Mouse (Mus musculus) MEL (cell line): ENCODE results near the gene Atp6v0e. TPM values are rescaled to one million over a fixed set of nuclear protein-coding genes. Genes with fewer than 3 reads are reported as not detected.

Experiments used
- DNase-seq: peaks from one replicate; pipeline ENCODE4 v3.0.0; 2011; ENCODE audit warnings: low read depth, low spot score
- H3K27ac ChIP-seq: 2 replicates; pipeline ENCODE4 v1.5.1; 2012; ENCODE audit warnings: low read depth, mild to moderate bottlenecking, control low read depth, low read length, moderate library complexity; ENCODE audit not compliant: control insufficient read depth
- H3K27me3 ChIP-seq, 2 experiments: fragments of 150-350 bp in 1 of 2; sonication (generic) in 1 of 2; 2 replicates each; pipeline ENCODE4 v1.6.1; 2012; ENCODE audit warnings: low read length in 2 of 2, mild to moderate bottlenecking in 2 of 2, improper control_type of control experiment in 1 of 2, moderate library complexity in 1 of 2; ENCODE audit not compliant: insufficient read depth in 2 of 2, control insufficient read depth in 1 of 2
- H3K36me3 ChIP-seq, 2 experiments: 2 replicates each; pipeline ENCODE4 v1.6.1; 2012 to 2014; ENCODE audit warnings: low read length in 2 of 2, improper control_type of control experiment in 1 of 2, inconsistent platforms in 1 of 2, mild to moderate bottlenecking in 1 of 2; ENCODE audit not compliant: insufficient read depth in 2 of 2, control insufficient read depth in 1 of 2
- H3K4me1 ChIP-seq, 2 experiments: fragments of 150-350 bp in 1 of 2; sonication (generic) in 1 of 2; 2 replicates each; pipeline ENCODE4 v1.6.1; 2012; ENCODE audit warnings: low read length in 2 of 2, improper control_type of control experiment in 1 of 2, mild to moderate bottlenecking in 1 of 2; ENCODE audit not compliant: insufficient read depth in 2 of 2, control insufficient read depth in 1 of 2
- H3K4me3 ChIP-seq, 2 experiments: fragments of 150-350 bp in 1 of 2; sonication (generic) in 1 of 2; 2 replicates each; pipeline ENCODE4 v1.5.1; 2012; ENCODE audit warnings: low read depth in 2 of 2, low read length in 2 of 2, mild to moderate bottlenecking in 2 of 2, moderate library complexity in 2 of 2, control low read depth in 1 of 2, improper control_type of control experiment in 1 of 2; ENCODE audit not compliant: control insufficient read depth in 1 of 2, insufficient read depth in 1 of 2
- H3K79me2 ChIP-seq: 2 replicates; pipeline ENCODE4 v1.6.1; 2012; ENCODE audit warnings: mild to moderate bottlenecking, low read length, moderate library complexity; ENCODE audit not compliant: control insufficient read depth, poor library complexity, insufficient read depth
- H3K9ac ChIP-seq: 2 replicates; pipeline ENCODE4 v1.6.1; 2012; ENCODE audit warnings: low read depth, mild to moderate bottlenecking, control low read depth, low read length, moderate library complexity; ENCODE audit not compliant: control insufficient read depth, poor library complexity, severe bottlenecking
- H3K9me3 ChIP-seq: fragments of 150-350 bp; sonication (generic); replicated peaks from 2 replicates; pipeline ENCODE4 v1.6.1; 2012; ENCODE audit warnings: mild to moderate bottlenecking, low read length, improper control_type of control experiment, moderate library complexity; ENCODE audit not compliant: insufficient read depth
- CHD1 ChIP-seq: IDR thresholded peaks from 2 replicates; pipeline ENCODE4 v1.6.1; 2012; ENCODE audit warnings: low read depth, mild to moderate bottlenecking, inconsistent platforms, low read length, improper control_type of control experiment
- CHD2 ChIP-seq: IDR thresholded peaks from 2 replicates; pipeline ENCODE4 v1.6.1; 2011; ENCODE audit warnings: low read length, improper control_type of control experiment
- ELF1 ChIP-seq: IDR thresholded peaks from 2 replicates; pipeline ENCODE4 v1.6.1; 2014; ENCODE audit warnings: low read depth, mild to moderate bottlenecking, inconsistent platforms, low read length, improper control_type of control experiment, moderate library complexity
- EP300 ChIP-seq, 2 experiments: IDR thresholded peaks; 2 replicates each; pipeline ENCODE4 v1.6.1; 2011; ENCODE audit warnings: improper control_type of control experiment in 2 of 2, low read length in 2 of 2, low read depth in 1 of 2, mild to moderate bottlenecking in 1 of 2
- ETS1 ChIP-seq: IDR thresholded peaks from 2 replicates; pipeline ENCODE4 v1.6.1; 2012; ENCODE audit warnings: low read depth, mild to moderate bottlenecking, inconsistent platforms, low read length, improper control_type of control experiment, moderate library complexity
- GABPA ChIP-seq: IDR thresholded peaks from 2 replicates; pipeline ENCODE4 v1.6.1; 2012; ENCODE audit warnings: low read depth, mild to moderate bottlenecking, inconsistent platforms, low read length, improper control_type of control experiment, moderate library complexity
- GATA1 ChIP-seq: IDR thresholded peaks from 2 replicates; pipeline ENCODE4 v1.6.1; 2011; ENCODE audit warnings: low read depth, low read length, improper control_type of control experiment
- HCFC1 ChIP-seq: IDR thresholded peaks from 2 replicates; pipeline ENCODE4 v1.6.1; 2012; ENCODE audit warnings: low read depth, mild to moderate bottlenecking, inconsistent platforms, low read length, improper control_type of control experiment, moderate library complexity
- KAT2A ChIP-seq: conservative IDR thresholded peaks from 2 replicates; pipeline ENCODE4 v1.6.1; 2012; ENCODE audit warnings: low read depth, low read length, improper control_type of control experiment, inconsistent platforms
- MAX ChIP-seq: IDR thresholded peaks from 2 replicates; pipeline ENCODE4 v1.6.1; 2011; ENCODE audit warnings: low read length, improper control_type of control experiment
- MAZ ChIP-seq: IDR thresholded peaks from 2 replicates; pipeline ENCODE4 v1.6.1; 2012; ENCODE audit warnings: low read depth, mild to moderate bottlenecking, inconsistent platforms, low read length, improper control_type of control experiment
- MEF2A ChIP-seq: IDR thresholded peaks from 2 replicates; pipeline ENCODE4 v1.6.1; 2014; ENCODE audit warnings: low read depth, mild to moderate bottlenecking, inconsistent platforms, low read length, improper control_type of control experiment; ENCODE audit not compliant: poor library complexity, insufficient replicate concordance, severe bottlenecking; ENCODE audit errors: extremely low read depth
- MXI1 ChIP-seq: IDR thresholded peaks from 2 replicates; pipeline ENCODE4 v1.6.1; 2011; ENCODE audit warnings: mild to moderate bottlenecking, low read depth, low read length, improper control_type of control experiment
- MYB ChIP-seq: IDR thresholded peaks from 2 replicates; pipeline ENCODE4 v1.6.1; 2011; ENCODE audit warnings: mild to moderate bottlenecking, low read depth, low read length, improper control_type of control experiment
- MYC ChIP-seq: IDR thresholded peaks from 2 replicates; pipeline ENCODE4 v1.6.1; 2011; ENCODE audit warnings: low read depth, mild to moderate bottlenecking, low read length, improper control_type of control experiment, moderate library complexity
- NELFE ChIP-seq: IDR thresholded peaks from 2 replicates; pipeline ENCODE4 v1.6.1; 2011; ENCODE audit warnings: low read depth, low read length, improper control_type of control experiment
- NRF1 ChIP-seq: IDR thresholded peaks from 2 replicates; pipeline ENCODE4 v1.6.1; 2014; ENCODE audit warnings: low read depth, mild to moderate bottlenecking, inconsistent platforms, low read length, improper control_type of control experiment, moderate library complexity; ENCODE audit not compliant: poor library complexity, insufficient read depth, severe bottlenecking
- POLR2A ChIP-seq, 2 experiments: IDR thresholded peaks; 2 replicates each; pipeline ENCODE4 v1.6.1; 2011 to 2012; ENCODE audit warnings: low read length in 2 of 2, mild to moderate bottlenecking in 2 of 2, control low read depth in 1 of 2, improper control_type of control experiment in 1 of 2, low read depth in 1 of 2, moderate library complexity in 1 of 2; ENCODE audit not compliant: control insufficient read depth in 1 of 2, insufficient read depth in 1 of 2, poor library complexity in 1 of 2
- POLR2AphosphoS5 ChIP-seq: IDR thresholded peaks from 2 replicates; pipeline ENCODE4 v1.6.1; 2012; ENCODE audit warnings: low read depth, borderline replicate concordance, mild to moderate bottlenecking, inconsistent platforms, low read length, moderate library complexity, mixed read lengths
- RAD21 ChIP-seq: IDR thresholded peaks from 2 replicates; pipeline ENCODE4 v1.6.1; 2011; ENCODE audit warnings: mild to moderate bottlenecking, low read depth, low read length, improper control_type of control experiment
- RCOR1 ChIP-seq: IDR thresholded peaks from 2 replicates; pipeline ENCODE4 v1.6.1; 2012; ENCODE audit warnings: low read depth, mild to moderate bottlenecking, inconsistent platforms, low read length, improper control_type of control experiment
- SIN3A ChIP-seq: IDR thresholded peaks from 2 replicates; pipeline ENCODE4 v1.6.1; 2012; ENCODE audit warnings: low read length, improper control_type of control experiment, inconsistent platforms
- TCF12 ChIP-seq: IDR thresholded peaks from 2 replicates; pipeline ENCODE4 v1.6.1; 2014; ENCODE audit warnings: low read depth, mild to moderate bottlenecking, inconsistent platforms, low read length, improper control_type of control experiment, moderate library complexity
- ZC3H11A ChIP-seq: IDR thresholded peaks from 2 replicates; pipeline ENCODE4 v1.6.1; 2012; ENCODE audit warnings: low read depth, mild to moderate bottlenecking, inconsistent platforms, low read length, improper control_type of control experiment
- ZNF384 ChIP-seq: IDR thresholded peaks from 2 replicates; pipeline ENCODE4 v1.6.1; 2012; ENCODE audit warnings: low read depth, mild to moderate bottlenecking, inconsistent platforms, low read length, improper control_type of control experiment
- polyA plus RNA-seq, 2 experiments: library from polyadenylated mRNA; stranded (reverse) in 1 of 2; unstranded in 1 of 2; fragments of >175 nt in 1 of 2; fragments of >200 nt in 1 of 2; gene quantifications; 2 replicates each; pipeline versions ENCODE4 v1.2.1 to v1.2.4; 2012; ENCODE audit warnings: low replicate concordance in 2 of 2, low read depth in 1 of 2; ENCODE audit not compliant: insufficient read length in 2 of 2, insufficient read depth in 1 of 2, missing spikeins in 1 of 2
- total RNA-seq: library from RNA; depleted of rRNA; stranded (reverse); fragments of 300-350 nt; gene quantifications from 2 replicates; pipeline ENCODE4 v1.2.3, GENCODE M21; 2012

Atp6v0e gene
- total and polyA plus RNA-seq, 3 experiments: 173 to 200 TPM; not detected in 1

GRCm38 (mm10) chr17:26621912-26622311 is 41.1 kb upstream of the Atp6v0e start:
- DNase-seq: no peak
- TF ChIP-seq EP300 (IDR thresholded peaks at IDR 0.05; ENCODE audit: low read depth in 1 of 2, low read length in 2 of 2): no peak
- TF ChIP-seq NRF1: no peak
- no peak for TF ChIP-seq GATA1
- no peak for TF ChIP-seq ELF1
- no peak for TF ChIP-seq RAD21
- no peak for TF ChIP-seq MAZ
- TF ChIP-seq MYC: no peak
- no peak for TF ChIP-seq NELFE
- no peak for TF ChIP-seq CHD2
- no peak for TF ChIP-seq HCFC1
- TF ChIP-seq POLR2AphosphoS5: no peak
- TF ChIP-seq TCF12: no peak
- TF ChIP-seq GABPA: no peak
- TF ChIP-seq ZC3H11A: no peak
- TF ChIP-seq MAX: no peak
- no peaks in the 10 kb centered on the region for H3K79me2 ChIP-seq
- no peaks in the 10 kb centered on the region for H3K27me3 ChIP-seq
- H3K4me1 ChIP-seq: no peaks in the 10 kb centered on the region
- H3K9ac ChIP-seq: no peak overlapping the region
- no peak overlapping the region for H3K4me3 ChIP-seq
- H3K36me3 ChIP-seq: peaks cover 0 to 7% of the 10 kb centered on the region in 2 experiments; a peak in 1 of 4 replicates
- H3K27ac ChIP-seq: no peak overlapping the region
- H3K9me3 ChIP-seq: no peaks in the 10 kb centered on the region

- Histone ChIP-seq H3K27me3 (no peaks in the 10 kb centered on the region), H3K36me3 (peaks cover 0 to 7% of the 10 kb centered on the region in 2 experiments; a peak in 1 of 4 replicates), H3K9me3 (no peaks in the 10 kb centered on the region), H3K4me3 (no peak overlapping the region), H3K4me1 (no peaks in the 10 kb centered on the region), H3K27ac (no peak overlapping the region), H3K9ac (no peak overlapping the region), H3K79me2 (no peaks in the 10 kb centered on the region)
- no peak for TF ChIP-seq HCFC1
- TF ChIP-seq ZC3H11A: no peak
- TF ChIP-seq NELFE: no peak
- no peak for TF ChIP-seq MXI1
- TF ChIP-seq RCOR1: no peak
- no peak for TF ChIP-seq SIN3A
- no peak for TF ChIP-seq GABPA
- no peak for TF ChIP-seq ZNF384
- no peak for TF ChIP-seq ETS1
- no peak for TF ChIP-seq CHD1
- no peak for TF ChIP-seq MEF2A
- TF ChIP-seq POLR2A (IDR thresholded peaks at IDR 0.05; ENCODE audit: control insufficient read depth in 1 of 2, insufficient read depth in 1 of 2, low read depth in 1 of 2, low read length in 2 of 2, poor library complexity in 1 of 2): no peak
- no peak for TF ChIP-seq MYB
- no peak for TF ChIP-seq MYC
- TF ChIP-seq CHD2: no peak
- no peak for TF ChIP-seq KAT2A
- no peak for TF ChIP-seq ELF1
- no peak for TF ChIP-seq MAX
- no peak for DNase-seq
Observed at GRCm38 (mm10) chr17:26623991-26624390, 39.0 kb upstream of the Atp6v0e start.
